Mouse (Mus musculus) kidney, adult 11 months (tissue): ENCODE data around the gene Sema6c.
"Not testable (repeated sequence)": the region's sequence is repeated elsewhere in the genome, so short reads cannot be mapped to it uniquely, and the experiment has no call there.

Experiments
- DNase-seq: peaks from one replicate; pipeline ENCODE4 v3.0.0; 2022

The Sema6c gene

GRCm38 (mm10) chr3:95159987-95160963 lies at the start of gene Sema6c:
Gene Sema6c (plus strand): TSS chr3:95160457.
- peak; percentile 88 for DNase-seq

GRCm38 (mm10) chr3:95110911-95111726 lies 49.1 kb upstream of the Sema6c start, which contains the start of gene Vps72:
Gene Vps72 (plus strand): TSS chr3:95111022.
- peak; percentile 90 for DNase-seq

GRCm38 (mm10) chr3:95112760-95113159 lies 47.5 kb upstream of the Sema6c start:
- DNase-seq, result no peak

- no peak for DNase-seq
Measured at GRCm38 (mm10) chr3:95117751-95118150, 42.5 kb upstream of the Sema6c start.

DNA sequence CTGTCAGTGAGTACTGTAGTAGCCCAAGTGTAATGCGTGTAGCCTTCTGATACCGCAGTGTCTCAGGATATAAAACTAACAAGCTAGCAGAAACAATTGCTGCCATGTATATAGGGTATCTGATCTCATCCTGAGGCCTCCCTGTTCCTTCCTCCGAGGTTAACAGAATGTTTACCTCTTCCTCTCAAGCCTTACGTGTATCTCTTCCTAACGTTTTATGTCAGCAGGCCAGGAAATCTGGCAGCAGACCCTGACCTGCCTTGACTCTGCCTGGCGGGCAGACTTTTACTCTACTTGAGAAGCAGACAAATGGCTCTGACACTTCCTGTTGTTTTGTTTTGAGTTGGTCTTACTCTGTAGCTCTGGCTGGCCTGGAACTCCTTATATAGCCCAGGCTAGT lies 38.7 kb upstream of the Sema6c start:
- no peak for DNase-seq

- DNase-seq, result no peak
Measured at GRCm38 (mm10) chr3:95124246-95124645, 36.0 kb upstream of the Sema6c start, which contains the start of gene Tmod4. Gene Tmod4 (plus strand): TSS chr3:95124476.

DNA sequence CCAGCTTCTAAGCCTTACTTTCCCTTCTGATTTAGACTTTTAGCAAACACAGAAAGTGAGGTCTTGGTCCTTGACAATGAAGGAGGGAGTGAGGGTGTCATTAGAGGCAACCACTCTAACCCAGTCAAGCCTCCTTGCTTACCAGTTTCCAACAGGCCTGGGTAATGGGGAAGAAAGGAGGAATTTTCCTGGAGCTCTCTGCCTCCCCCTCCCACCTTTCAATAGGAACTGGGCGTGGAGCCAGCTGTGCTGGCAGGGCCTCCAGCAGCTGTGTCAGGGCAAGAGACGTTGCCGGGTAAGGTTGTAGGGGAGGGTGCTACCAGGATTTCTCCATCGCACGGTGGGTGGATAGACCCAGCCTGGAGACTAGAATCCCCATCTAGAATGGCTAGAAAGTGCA lies 35.3 kb upstream of the Sema6c start:
- DNase-seq, result no peak

- DNase-seq, result peak; percentile 82
Measured at GRCm38 (mm10) chr3:95129226-95129651, 31.0 kb upstream of the Sema6c start.

GRCm38 (mm10) chr3:95130081-95130480 lies 30.2 kb upstream of the Sema6c start:
- DNase-seq, result peak; percentile 53

GRCm38 (mm10) chr3:95132389-95132788 lies 27.9 kb upstream of the Sema6c start:
- not testable (repeated sequence) for DNase-seq

DNA sequence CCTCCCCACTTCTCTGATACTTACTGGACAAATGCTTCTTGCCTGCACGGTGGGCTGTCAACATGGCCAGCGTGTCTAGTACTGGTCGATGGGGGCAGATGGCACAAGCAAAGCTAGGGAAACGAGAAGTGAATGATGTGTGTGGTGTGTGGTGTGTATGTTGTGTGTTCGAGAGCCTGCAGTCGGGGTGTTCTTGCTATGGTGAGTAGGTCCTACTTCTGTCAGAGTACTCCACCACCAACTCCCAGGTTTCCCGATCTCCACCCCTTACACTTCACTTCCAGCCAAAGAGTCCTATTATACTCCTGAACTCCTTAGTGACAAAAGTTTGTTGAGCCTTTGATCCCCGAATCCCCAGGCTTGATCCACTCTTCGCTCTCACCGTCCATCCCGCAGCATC lies 27.1 kb upstream of the Sema6c start:
- no peak for DNase-seq

GRCm38 (mm10) chr3:95133680-95134101 lies 26.6 kb upstream of the Sema6c start, which contains the start of the genes Scnm1 and Lysmd1:
Gene Scnm1 (minus strand): TSS chr3:95134011.
Gene Lysmd1 (plus strand): TSS chr3:95134088.
- peak; percentile 97 for DNase-seq

DNA sequence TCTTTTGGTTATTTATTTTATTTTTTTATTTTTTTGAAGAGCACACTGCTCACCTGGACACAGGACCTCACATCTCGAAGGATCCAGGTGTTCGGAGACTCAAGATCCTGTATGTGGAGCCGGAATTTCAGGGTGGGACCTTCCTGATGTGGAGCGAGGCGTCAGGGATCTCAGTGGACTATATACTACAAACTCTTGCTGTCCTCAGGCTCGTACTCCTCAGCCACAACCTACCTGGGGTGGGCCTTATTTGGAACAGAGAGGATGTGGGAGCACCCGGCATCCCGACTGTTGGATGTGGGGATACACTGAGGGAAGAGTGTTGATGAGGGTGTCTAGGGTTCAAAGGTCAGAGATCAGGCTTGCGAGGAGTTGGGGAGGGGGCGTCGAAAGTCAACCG lies 26.1 kb upstream of the Sema6c start:
- DNase-seq, result not testable (repeated sequence)

- DNase-seq, result peak; percentile 77
Measured at GRCm38 (mm10) chr3:95135023-95135422, 25.2 kb upstream of the Sema6c start.

DNA sequence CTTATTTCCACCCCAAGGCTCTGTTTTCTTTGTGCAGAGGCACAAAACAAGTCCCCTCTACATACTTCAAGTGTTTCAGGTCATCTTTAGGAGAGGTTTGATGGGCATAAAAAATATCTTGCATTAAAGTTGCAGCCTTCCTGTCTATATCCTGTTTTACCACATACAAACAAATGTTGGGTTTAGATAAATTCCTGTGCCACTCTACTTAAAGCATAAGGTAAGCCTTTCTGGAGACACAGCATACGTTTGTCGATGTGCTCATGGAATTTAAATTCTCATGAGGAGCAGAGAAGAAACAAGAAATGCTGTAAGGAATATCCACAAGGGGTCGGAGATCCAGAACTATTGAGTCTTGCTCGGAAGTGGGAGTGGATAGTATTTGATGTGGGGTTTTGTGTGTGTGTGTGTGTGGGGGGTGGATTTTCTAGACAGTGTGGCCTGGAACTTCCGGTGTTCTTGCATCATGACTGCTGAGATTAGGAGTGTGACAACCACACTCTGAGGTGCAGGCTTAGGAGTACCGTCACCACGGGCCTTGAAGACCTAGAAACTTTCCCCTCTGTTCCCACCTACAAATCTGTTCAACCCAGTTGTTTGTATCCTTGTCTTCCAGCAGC lies 24.7 kb upstream of the Sema6c start:
- no peak for DNase-seq

- no peak for DNase-seq
Measured at GRCm38 (mm10) chr3:95136336-95136735, 23.9 kb upstream of the Sema6c start.

- peak; percentile 91 for DNase-seq
Measured at GRCm38 (mm10) chr3:95139586-95140288, 20.5 kb upstream of the Sema6c start.

DNA sequence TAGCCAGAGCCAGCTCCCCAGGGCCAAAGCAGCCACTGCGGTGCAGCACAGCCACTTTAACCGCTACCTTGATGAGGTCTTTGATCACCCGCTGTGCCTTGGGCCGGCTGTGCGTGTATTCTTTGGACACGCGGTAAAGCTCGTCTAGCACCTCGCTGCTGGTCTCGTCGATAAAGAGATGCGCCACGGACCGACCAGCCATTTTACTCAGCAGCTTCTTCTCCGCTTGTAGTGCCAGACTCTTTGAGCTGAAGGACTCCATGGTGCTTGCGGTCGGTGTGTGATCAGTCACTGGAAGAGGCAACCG lies 20.0 kb upstream of the Sema6c start:
- no peak for DNase-seq

DNA sequence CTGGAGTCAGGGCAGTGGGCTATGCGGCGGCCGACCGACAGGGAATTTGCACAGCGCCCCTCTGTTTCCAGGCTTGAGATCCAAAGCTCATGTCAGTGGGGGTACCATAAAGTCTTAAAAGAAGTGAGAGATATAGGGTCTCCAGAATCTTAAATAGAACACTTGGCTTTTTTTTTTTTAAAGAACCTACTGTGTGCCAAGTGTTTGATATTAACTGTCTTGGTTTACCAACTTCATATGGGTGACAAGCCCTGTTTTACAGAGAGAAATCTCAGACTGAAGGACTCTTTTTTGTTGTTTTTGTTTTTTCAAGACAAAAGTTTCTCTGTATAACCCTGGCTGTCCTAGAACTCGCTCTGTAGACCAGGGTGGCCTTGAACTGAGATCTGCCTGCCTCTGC lies 19.5 kb upstream of the Sema6c start:
- DNase-seq, result no peak

DNA sequence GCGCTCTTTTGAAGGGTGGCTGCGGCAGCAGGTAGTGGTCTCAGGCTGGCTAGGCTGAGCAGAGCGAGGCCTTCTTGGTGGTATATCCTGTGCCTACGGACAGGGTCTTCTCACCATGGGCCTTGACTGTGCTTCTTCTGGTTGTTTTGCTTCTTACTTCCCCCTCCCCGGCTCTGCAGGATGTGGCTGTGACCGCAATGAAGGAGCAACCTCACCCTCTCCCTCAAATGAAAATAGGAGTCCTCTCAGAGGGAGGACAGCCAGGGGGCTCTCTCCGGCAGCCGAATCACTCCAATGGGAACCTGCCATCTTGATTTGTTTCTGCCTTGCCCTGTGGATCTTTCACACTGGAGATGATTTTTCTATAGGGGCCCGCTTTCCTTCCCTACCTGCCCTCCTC lies 18.8 kb upstream of the Sema6c start:
- no peak for DNase-seq

DNA sequence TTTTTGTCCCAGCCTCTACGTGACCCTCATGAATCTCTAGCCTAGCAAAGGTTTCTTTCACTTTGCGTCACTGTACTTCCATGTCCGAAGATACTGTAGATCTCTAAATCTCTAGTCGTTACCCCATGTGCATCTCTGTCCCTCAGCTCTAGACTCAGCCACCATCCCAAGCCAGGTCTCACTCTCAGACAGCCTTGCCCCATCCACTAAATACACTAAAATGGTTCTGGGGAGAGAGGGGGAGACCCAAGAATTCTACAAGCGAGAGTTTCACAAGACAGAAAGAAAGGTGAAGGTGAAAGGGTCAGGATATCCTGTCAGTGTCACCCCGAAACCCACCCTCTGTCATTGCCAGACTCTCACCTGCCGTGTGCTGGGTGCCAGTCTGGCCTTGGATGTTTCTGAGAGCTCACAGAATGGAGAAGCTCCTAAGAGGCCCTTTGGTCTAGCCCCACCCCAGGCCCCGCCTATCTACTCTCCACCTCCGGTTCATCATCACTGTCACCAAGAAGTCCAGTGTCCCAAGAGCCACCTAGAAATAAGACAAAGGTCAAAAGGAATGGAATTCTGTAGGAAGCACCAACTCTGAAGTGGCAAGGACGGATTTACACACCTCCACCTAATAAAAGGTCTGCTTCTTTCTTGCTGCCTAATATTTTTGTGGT lies 18.2 kb upstream of the Sema6c start, which contains the start of gene Tnfaip8l2:
TSS of gene Tnfaip8l2 (minus strand) at position 409 of the 665 bp plus-strand sequence.
- DNase-seq, result no peak

- peak; percentile 87 for DNase-seq
Measured at GRCm38 (mm10) chr3:95142617-95143011, 17.6 kb upstream of the Sema6c start.
